Mouse (Mus musculus): ENCODE measurements around the gene Slc25a18.
"Not testable (repeated sequence)": the region's sequence is repeated elsewhere in the genome, so short reads cannot be mapped to it uniquely, and the experiment has no call there.

DNA sequence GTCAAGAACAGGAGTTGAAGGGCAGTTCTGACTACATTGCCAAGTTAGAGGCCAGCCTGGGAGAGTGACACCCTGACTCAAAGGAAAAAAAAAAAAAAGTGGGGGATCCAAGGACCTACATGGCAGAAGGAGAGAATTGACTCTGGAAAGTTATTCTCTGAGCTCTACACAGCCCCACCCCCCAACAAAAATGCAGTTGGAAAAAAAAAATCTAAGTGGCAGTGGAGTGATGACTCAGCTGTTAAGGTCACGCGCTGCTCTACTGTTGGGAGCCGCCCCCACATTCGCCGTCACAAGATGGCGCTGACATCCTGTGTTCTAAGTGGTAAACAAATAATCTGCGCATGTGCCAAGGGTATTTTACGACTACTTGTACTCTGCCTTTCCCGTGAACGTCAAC is 38.6 kb downstream of the Slc25a18 start:
- not testable (repeated sequence) for TF ChIP-seq CTCF (IDR thresholded peaks at IDR 0.05; ENCODE audit: borderline replicate concordance, insufficient read depth, low read length); POLR2A (IDR thresholded peaks at IDR 0.05; ENCODE audit: low read depth, low read length)
